Mouse (Mus musculus) spleen, postnatal 36 days (tissue): ENCODE data around the gene Bmf.
A peak's percentile ranks its signal among the peaks of the same experiment; 100 is the strongest.

Experiments used
- DNase-seq, 2 experiments: peaks; one replicate each; pipeline ENCODE4 v3.0.0; 2022; ENCODE audit warnings: low spot score in 2 of 2, mixed read lengths in 1 of 2

The Bmf gene

DNA sequence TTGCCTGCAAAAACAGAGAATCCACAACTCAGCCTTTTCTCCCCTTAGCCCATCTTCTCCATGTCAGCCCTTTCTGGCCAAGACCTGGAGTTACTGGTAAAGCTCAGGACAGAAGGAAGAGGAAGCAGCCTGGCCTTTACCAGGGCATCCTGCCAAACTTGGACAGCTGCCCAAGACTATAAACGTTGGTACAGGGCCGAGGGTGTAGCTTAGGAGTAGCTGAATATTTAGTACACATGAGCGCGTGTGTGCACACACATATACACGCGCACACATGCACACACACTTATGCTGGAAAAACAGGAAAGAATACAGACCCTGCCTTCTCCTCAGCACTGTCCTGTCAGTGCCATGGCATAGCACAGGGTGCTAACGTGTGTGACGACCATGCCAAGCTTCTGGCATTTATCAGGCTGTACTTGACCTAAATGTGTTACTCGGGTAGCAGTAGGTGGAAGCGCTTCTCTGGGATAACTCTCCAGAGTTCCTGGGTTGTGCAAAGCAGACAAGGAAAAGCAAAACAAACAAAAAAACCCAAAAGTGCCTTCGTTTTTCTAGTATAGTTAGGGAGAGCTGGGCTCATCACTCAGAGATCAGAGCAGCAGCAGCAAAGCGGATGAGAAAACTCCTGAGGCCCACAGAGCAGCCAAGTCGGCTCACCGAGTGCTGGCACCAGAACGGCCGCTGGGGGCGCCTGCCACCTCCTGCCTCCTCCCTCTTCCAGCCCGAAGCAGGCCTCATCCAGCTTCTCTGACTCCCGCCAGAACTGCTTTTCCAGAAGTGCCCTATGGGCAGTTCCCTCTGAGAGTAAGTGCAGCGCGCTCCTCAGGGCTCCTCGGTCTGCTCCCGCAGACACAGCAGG lies 4.0 kb downstream of the Bmf start:
- DNase-seq, result peak; percentile 72 to 76

GRCm38 (mm10) chr2:118543893-118544799 lies 5.3 kb downstream of the Bmf start:
- DNase-seq, result peak; percentile 75 to 77

- no peak for DNase-seq
Measured at GRCm38 (mm10) chr2:118542971-118543573, 6.4 kb downstream of the Bmf start.

DNA sequence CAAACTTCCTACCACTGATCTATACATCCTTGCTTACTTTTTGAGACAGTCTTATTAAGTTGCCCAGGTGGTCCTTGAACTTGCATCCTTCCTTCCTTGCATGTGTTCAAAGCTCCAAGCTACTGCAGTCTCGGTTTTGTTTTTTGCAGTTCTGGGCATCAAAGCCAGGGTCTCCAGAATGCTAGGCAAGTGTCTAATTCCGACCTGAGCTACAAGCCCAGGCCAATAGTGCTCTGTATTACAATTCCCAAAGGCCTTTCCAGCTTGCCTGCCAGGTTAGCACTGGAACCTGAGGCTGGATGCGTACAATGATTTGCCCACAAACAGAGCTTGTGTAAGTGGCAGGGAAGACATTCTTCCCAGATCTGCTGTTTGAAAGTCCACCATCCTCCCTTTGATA lies 7.8 kb downstream of the Bmf start:
- no peak for DNase-seq

- DNase-seq, result peak in 1 of 2 experiments; percentile 46
Measured at GRCm38 (mm10) chr2:118540691-118541117, 8.8 kb downstream of the Bmf start.

- DNase-seq, result no peak
Measured at GRCm38 (mm10) chr2:118539881-118540516, 9.5 kb downstream of the Bmf start.

DNA sequence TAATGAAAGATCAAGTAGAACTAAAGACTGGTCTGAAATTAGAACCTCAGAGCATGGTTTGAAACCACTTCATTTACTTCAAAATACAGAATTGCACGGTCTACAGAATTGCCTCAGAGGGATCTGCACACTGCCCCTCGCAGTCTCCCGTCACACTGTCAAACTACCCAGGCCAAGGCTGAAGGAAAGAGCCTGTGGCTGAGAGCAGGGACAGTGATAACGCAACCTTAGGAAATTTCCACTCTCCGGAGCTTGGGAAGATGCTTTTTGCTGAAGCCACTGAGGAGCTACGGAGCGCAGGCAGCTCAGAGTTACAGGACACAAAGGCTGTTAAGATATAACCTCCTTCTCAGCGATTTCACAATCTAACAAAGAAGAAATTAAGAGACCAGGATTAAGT lies 10.4 kb downstream of the Bmf start:
- DNase-seq, result no peak

DNA sequence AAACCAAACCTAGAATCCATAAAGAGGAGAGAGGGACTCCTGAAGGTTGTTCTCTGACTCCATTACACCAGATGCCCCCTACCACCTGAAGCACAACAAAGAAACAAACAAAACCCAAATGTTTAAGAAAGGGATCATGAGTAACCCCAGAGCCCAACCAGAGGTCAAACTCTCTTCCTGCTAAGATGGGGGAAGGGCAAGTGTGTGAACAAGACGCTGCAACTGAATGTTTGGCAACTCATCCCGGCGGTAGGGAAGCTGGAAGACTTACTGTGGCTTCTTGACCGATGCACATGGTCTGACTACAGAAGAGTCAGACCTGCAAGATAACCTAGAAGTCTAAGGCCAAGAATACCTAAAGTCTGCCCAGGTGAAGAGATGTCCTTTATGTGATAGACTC lies 12.3 kb downstream of the Bmf start:
- DNase-seq, result no peak

DNA sequence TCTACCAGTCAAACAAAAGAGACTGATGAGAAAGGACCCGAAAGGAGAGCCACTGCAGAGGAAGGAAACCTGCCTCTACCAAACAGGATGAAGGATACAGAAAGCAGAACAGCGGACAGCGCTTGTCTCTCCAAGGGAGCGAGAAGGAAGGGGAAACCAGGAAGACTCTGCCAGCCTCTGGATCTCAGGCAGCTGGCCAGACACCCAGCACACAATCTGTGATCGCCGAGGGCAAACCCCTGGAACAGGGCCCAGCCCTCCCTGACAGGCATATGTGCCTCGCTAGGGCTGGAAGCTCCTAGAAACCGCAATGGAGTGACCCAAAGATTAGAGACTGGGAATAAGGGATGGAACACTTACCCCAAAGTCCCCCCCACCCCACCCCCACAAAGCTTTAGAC lies 12.9 kb downstream of the Bmf start:
- DNase-seq, result no peak

GRCm38 (mm10) chr2:118536111-118536510 lies 13.4 kb downstream of the Bmf start:
- DNase-seq, result no peak

DNA sequence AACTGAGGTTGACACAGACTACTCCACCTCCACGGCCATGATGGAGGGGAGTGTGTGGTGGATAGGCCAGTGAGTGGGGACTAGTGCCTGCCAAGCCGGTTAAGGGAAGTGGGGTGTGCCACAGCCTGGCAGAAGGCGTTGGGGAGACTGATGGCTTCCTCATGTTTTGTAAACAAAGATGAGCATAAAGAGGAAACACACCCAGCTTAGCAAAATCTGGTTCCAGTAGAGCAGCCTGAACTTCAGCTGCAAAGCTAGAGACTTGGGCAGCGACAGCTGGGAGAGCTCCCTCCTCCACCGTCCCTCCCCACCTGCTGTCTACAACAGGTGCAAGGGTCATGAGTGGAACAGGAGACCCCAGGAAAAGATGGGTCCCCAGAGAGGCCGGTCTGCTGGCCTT lies 15.5 kb downstream of the Bmf start:
- DNase-seq, result peak in 1 of 2 experiments; percentile 43

- no peak for DNase-seq
Measured at GRCm38 (mm10) chr2:118532855-118533675, 16.4 kb downstream of the Bmf start.

DNA sequence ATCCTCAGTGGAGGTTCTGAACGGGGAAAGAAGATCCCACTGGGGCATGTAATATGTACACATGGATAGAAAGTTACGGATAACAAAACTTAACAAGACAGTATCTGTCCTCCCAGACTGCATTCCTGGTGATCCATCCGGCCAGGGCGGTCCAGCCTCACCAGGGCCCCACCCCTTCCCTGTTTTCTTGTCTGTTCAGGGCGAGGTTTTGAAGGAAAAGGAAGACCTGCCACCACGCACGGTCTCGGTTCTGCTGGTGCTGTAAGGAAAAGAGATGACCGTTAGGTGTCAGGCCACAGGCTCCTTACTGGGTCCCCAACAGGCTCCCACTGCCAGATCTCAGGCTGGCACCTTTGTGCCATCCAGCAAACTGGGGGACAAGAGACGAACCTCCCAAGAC lies 17.1 kb downstream of the Bmf start:
- DNase-seq, result no peak

DNA sequence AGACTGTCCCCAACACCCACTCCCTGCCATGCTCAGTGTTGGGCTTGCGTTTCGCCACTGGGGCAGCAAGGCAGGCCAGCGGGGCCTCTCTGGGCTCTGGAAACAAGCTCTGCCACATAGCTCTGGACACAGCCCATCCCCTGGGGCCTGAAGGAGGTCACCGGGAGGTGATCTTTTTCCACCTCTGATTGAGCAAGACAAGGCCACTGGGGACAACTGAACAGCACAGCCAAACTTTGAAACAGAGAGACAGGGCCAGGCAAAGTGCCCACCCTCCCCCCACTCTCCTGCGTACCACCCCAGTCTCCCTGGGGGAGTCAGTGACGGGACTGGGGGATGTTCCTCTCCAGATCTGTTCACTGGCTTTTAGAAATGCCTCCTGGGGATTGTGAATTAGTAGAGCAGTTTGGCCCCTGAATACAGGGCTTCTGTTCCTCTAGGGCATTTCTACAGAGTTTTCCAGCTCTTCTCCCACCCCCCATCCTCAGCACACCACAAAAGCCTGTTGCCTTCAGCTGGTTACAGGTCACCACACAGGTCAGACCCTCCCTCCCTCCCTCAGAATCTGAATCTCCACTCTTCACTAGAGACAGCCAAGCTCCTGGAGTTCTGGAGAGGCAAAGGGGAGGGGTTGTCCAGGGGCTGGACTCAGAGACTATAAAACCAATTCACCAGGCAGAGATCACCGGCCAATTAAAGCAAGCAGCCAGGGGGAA lies 19.9 kb downstream of the Bmf start:
- no peak for DNase-seq

GRCm38 (mm10) chr2:118526545-118526944 lies 22.9 kb downstream of the Bmf start:
- no peak for DNase-seq

DNA sequence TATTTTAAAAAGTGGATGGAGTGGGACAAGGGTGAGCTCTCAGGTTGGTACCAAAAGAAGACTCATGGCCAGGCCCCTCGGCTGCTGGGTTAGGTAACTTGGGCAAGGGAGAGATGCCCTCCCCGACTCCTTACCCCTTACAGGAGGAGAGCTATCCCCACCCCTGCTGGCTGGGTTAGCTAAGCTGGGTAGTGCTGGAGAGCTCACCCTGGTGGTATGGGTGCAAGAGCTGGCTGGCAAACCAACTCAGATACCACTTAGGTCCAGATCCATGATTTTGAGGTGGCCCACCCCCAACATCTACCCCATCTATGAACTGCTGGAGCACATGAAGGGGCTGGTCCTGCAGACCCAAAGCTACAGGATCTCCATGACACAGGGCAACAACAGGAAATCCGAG lies 24.7 kb downstream of the Bmf start:
- no peak for DNase-seq

DNA sequence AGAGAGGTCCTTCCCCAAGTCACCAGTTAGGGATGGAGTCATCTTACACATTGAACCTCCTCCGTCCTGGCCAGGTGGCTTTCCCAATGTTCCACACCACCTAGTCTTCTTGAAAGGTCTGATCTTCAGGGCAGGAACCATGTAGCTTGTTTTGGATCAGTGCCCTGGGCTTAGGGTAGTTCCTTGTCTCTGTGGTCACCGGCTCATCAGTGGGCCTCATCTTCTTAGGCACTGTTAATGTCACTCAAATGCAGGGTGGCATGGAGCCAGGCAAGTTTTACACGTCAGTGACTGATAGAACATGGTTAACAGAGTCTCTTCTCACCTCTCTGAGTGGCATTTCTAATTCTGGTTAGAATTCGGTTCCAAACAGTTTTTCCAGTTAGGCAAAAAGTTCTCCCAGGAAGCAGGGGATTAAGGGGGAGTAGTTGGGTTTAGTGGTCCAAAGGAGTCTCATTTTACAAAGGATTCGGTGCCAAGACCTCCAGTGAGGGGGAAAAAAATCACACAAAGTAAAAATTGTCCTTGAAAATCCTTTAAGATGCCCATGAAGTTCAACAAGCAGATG lies 26.2 kb downstream of the Bmf start:
- DNase-seq, result no peak

GRCm38 (mm10) chr2:118522265-118522664 lies 27.2 kb downstream of the Bmf start:
- DNase-seq, result no peak

GRCm38 (mm10) chr2:118520042-118520933 lies 29.2 kb downstream of the Bmf start:
- peak in 1 of 2 experiments; percentile 25 for DNase-seq
